25 mouse cellular contexts compared by ENCODE assay signal in the genomic region with DNA sequence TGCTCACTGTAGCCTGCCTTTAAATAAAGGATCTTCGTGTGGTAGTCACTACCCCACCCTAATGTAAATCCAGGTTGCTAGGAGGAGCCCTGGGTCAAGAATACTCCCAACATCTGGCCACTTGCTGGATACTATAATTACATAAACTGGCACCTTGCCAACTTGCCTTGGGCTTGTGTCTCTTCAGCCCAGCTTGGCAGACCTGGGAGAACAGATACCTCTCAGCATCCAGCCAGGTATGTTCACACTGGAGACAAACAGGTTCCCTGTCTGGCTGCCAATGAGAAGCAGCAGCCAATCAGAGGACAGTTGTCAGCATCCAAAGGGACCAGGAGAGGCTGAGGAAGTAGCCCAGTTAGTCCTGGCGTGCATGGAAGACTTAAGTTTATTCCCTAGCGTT.
A peak's percentile ranks its signal among the peaks of the same experiment; 100 is the strongest.
DNase-seq lines count a peak whose midpoint lies in the region; ATAC-seq and TF ChIP-seq lines count a peak whose summit lies in the region.
"Had no signal": no experiment of that assay in that cellular context is flagged by ENCODE, and none has a peak within 500 bp of the region (broad histone marks: within the 10 kb centered on the region; RNA-seq: fewer than 3 reads in every experiment).

No protein-coding gene starts in this region.

- no peak overlapping the region for H3K4me3 ChIP-seq in cerebellum, adult 2 months (replicated peaks; ENCODE audit: insufficient read depth, low read depth, low read length)
- H3K4me3 ChIP-seq in lung, embryonic 14.5 days (ENCODE audit: low read depth, low read length), result no peak overlapping the region
- H3K4me3 ChIP-seq: embryonic facial prominence, embryonic 10.5 days; embryonic facial prominence, embryonic 13.5 days; erythroblast, embryonic 14.5 days; forebrain, embryonic 12.5 days; forebrain, embryonic 15.5 days; hindbrain, embryonic 12.5 days; hindbrain, embryonic 15.5 days had no signal

- H3K9ac ChIP-seq in lung, embryonic 14.5 days, result no peak overlapping the region
- H3K9ac ChIP-seq: embryonic facial prominence, embryonic 13.5 days; forebrain, embryonic 12.5 days; forebrain, embryonic 15.5 days; hindbrain, embryonic 12.5 days; hindbrain, embryonic 15.5 days had no signal

- 0 out of 2 replicates have a peak overlapping the region, but pooled peaks have one; percentile 51 for H3K27ac ChIP-seq in cerebellum, adult 2 months (ENCODE audit: insufficient read depth, low read length)
- no peak overlapping the region for H3K27ac ChIP-seq in lung, embryonic 14.5 days (ENCODE audit: low read depth)
- H3K27ac ChIP-seq: embryonic facial prominence, embryonic 10.5 days; embryonic facial prominence, embryonic 13.5 days; forebrain, embryonic 12.5 days; forebrain, embryonic 15.5 days; hindbrain, embryonic 12.5 days; hindbrain, embryonic 15.5 days had no signal

- no peaks in the 10 kb centered on the region for H3K9me3 ChIP-seq in lung, embryonic 14.5 days (ENCODE audit: low read depth, low read length)
- H3K9me3 ChIP-seq: embryonic facial prominence, embryonic 10.5 days; embryonic facial prominence, embryonic 13.5 days; forebrain, embryonic 12.5 days; forebrain, embryonic 15.5 days; G1E; hindbrain, embryonic 12.5 days; hindbrain, embryonic 15.5 days had no signal

- WGBS in cerebellum, adult 2 months, result 56% methylated on average over 3 of the region's 3 CpGs
- 64% methylated on average over 3 of the region's 3 CpGs for WGBS in lung, embryonic 14.5 days

- no peaks in the 10 kb centered on the region for H3K36me3 ChIP-seq in lung, embryonic 14.5 days (ENCODE audit: insufficient read depth)
- H3K36me3 ChIP-seq: embryonic facial prominence, embryonic 10.5 days; embryonic facial prominence, embryonic 13.5 days; forebrain, embryonic 12.5 days; forebrain, embryonic 15.5 days; G1E; hindbrain, embryonic 12.5 days; hindbrain, embryonic 15.5 days had no signal

- no peak for TF ChIP-seq CTCF in cerebellum, adult 2 months (IDR thresholded peaks at IDR 0.05; ENCODE audit: borderline replicate concordance, insufficient read depth, low read depth, low read length)
- no peak for TF ChIP-seq CTCF in lung, embryonic 14.5 days (IDR thresholded peaks at IDR 0.05; ENCODE audit: low read depth)

- no peak for TF ChIP-seq POLR2A in cerebellum, adult 2 months (IDR thresholded peaks at IDR 0.05; ENCODE audit: borderline replicate concordance, insufficient read depth, low read length)

- H3K4me2 ChIP-seq in lung, embryonic 14.5 days, result no peak overlapping the region
- H3K4me2 ChIP-seq: embryonic facial prominence, embryonic 13.5 days; forebrain, embryonic 12.5 days; forebrain, embryonic 15.5 days; hindbrain, embryonic 12.5 days; hindbrain, embryonic 15.5 days had no signal

- ATAC-seq in lung, embryonic 14.5 days (ENCODE audit: insufficient read depth), result no peak
- 0 out of 2 replicates have a peak, but pooled peaks have one; percentile 2 for ATAC-seq in megakaryocyte-erythroid progenitor cell, adult 5-6 weeks (replicated peaks; ENCODE audit: low FRiP score, low TSS enrichment, poor library complexity, severe bottlenecking)
- ATAC-seq: forebrain, embryonic 15.5 days; intestine, postnatal 0 days; Patski had no signal

- DNase-seq in cerebellum, adult 2 months, result peak in 1 of 2 experiments; percentile 55
- no peak for DNase-seq in cerebellum, adult 11 months
- peak; percentile 38 for DNase-seq in lung, embryonic 14.5 days
- no peak for DNase-seq in lung, postnatal 36 days
- no peak for DNase-seq in kidney, postnatal 36 days
- DNase-seq: adrenal gland, postnatal 10 days; adrenal gland, postnatal 36 days; B cell, adult 2 months; cerebellum, postnatal 14 days; embryo, embryonic 11 days; gastrocnemius, postnatal 25 days; heart, adult 18-20 months; kidney, adult 2 months had no signal

- H3K27me3 ChIP-seq in cerebellum, adult 2 months (ENCODE audit: control insufficient read depth, insufficient read depth, low read length), result no peaks in the 10 kb centered on the region
- H3K27me3 ChIP-seq in lung, embryonic 14.5 days (ENCODE audit: insufficient read depth, low read length), result no peaks in the 10 kb centered on the region
- H3K27me3 ChIP-seq: CH12.LX; embryonic facial prominence, embryonic 13.5 days; forebrain, embryonic 15.5 days; hindbrain, embryonic 12.5 days; hindbrain, embryonic 15.5 days; Patski had no signal

- peaks cover 46% of the 10 kb centered on the region for H3K4me1 ChIP-seq in cerebellum, adult 2 months (ENCODE audit: control insufficient read depth, insufficient read depth, low read length)
- H3K4me1 ChIP-seq in lung, embryonic 14.5 days (ENCODE audit: insufficient read depth), result peaks cover 12% of the 10 kb centered on the region
